Mouse (Mus musculus) kidney, embryonic 14.5 days (tissue): ENCODE results near the gene Slco4a1. TPM values are rescaled to one million over a fixed set of nuclear protein-coding genes. Genes with fewer than 3 reads are reported as not detected.

ENCODE experiments used
- ATAC-seq: fragments of 200-750 bp; cut with Nextera tagmentation; 2 replicates; pipeline ENCODE4 v1.8.0; 2017; ENCODE audit warnings: moderate number of reproducible peaks, mild to moderate bottlenecking, moderate TSS enrichment, moderate library complexity; ENCODE audit not compliant: low FRiP score, low TSS enrichment
- H3K27ac ChIP-seq: fragments of 300-500 bp; sonication (generic); 2 replicates; pipeline ENCODE4 v1.5.1; 2014; ENCODE audit warnings: low read depth, mild to moderate bottlenecking, low read length, moderate library complexity, mixed read lengths
- H3K27me3 ChIP-seq: fragments of 300-500 bp; sonication (generic); 2 replicates; pipeline ENCODE4 v1.6.1; 2014; ENCODE audit warnings: mild to moderate bottlenecking, low read length; ENCODE audit not compliant: control insufficient read depth, insufficient read depth
- H3K36me3 ChIP-seq: fragments of 300-500 bp; sonication (generic); 2 replicates; pipeline ENCODE4 v1.6.1; 2014; ENCODE audit warnings: low read length, mixed read lengths; ENCODE audit not compliant: control insufficient read depth, insufficient read depth
- H3K4me1 ChIP-seq: fragments of 300-500 bp; sonication (generic); 2 replicates; pipeline ENCODE4 v1.6.1; 2014; ENCODE audit warnings: low read length, mixed read lengths; ENCODE audit not compliant: control insufficient read depth, insufficient read depth
- H3K4me2 ChIP-seq: fragments of 300-500 bp; sonication (generic); replicated peaks from 2 replicates; pipeline ENCODE4 v1.6.1; 2014; ENCODE audit warnings: low read depth, mild to moderate bottlenecking, low read length
- H3K4me3 ChIP-seq: fragments of 300-500 bp; sonication (generic); 2 replicates; pipeline ENCODE4 v1.5.1; 2014; ENCODE audit warnings: mild to moderate bottlenecking, low read length
- H3K9ac ChIP-seq: fragments of 300-500 bp; sonication (generic); 2 replicates; pipeline ENCODE4 v1.6.1; 2014; ENCODE audit warnings: low read depth, mild to moderate bottlenecking, low read length, moderate library complexity
- H3K9me3 ChIP-seq: fragments of 300-500 bp; sonication (generic); 2 replicates; pipeline ENCODE4 v1.6.1; 2016; ENCODE audit warnings: low read length; ENCODE audit not compliant: control insufficient read depth
- WGBS: fragments of 180-500 bp; shearing (Covaris S2); extraction: QIAGEN DNeasy Blood & Tissue Kit; methylation state at CpG from one replicate; pipeline ENCODE4 v1.1.7; 2014; 5-methylcytosine and 5-hydroxymethylcytosine counted together
- polyA plus RNA-seq: library from polyadenylated mRNA; unstranded; fragments of >200 nt; fragmentation: Nextera tagmentation; extraction: Ambion mirVana; gene quantifications from 2 replicates; pipeline ENCODE4 v1.2.1, GENCODE M21; 2014

Gene Slco4a1
- polyA plus RNA-seq, 1 experiment from 2014 or later = 1.9 TPM

- Histone ChIP-seq H3K9ac (no peak overlapping the region), H3K4me3 (no peak overlapping the region), H3K9me3 (no peaks in the 10 kb centered on the region), H3K27me3 (no peaks in the 10 kb centered on the region; the same call in 1 of the 2 replicates), H3K27ac (0 out of 2 replicates have a peak overlapping the region, but pooled peaks have one; percentile 19), H3K36me3 (no peaks in the 10 kb centered on the region), H3K4me1 (peaks cover 14% of the 10 kb centered on the region; the same call in 1 of the 2 replicates), H3K4me2 (no peak overlapping the region)
- WGBS = 6% methylated on average over 16 of the region's 16 CpGs
- peak; percentile 93 for ATAC-seq
Measured at GRCm38 (mm10) chr2:180482274-180482673, 26.2 kb downstream of the Slco4a1 start.

- Histone ChIP-seq H3K4me1 (peaks cover 14% of the 10 kb centered on the region; the same call in 1 of the 2 replicates), H3K36me3 (no peaks in the 10 kb centered on the region), H3K9me3 (no peaks in the 10 kb centered on the region), H3K9ac (no peak overlapping the region), H3K27ac (no peak overlapping the region), H3K4me3 (no peak overlapping the region), H3K4me2 (no peak overlapping the region), H3K27me3 (no peaks in the 10 kb centered on the region; the same call in 1 of the 2 replicates)
- 29% methylated on average over 4 of the region's 4 CpGs for WGBS
- peak; percentile 32; the same call in 1 of the 2 replicates for ATAC-seq
Measured at GRCm38 (mm10) chr2:180484882-180485281, 28.8 kb downstream of the Slco4a1 start.

- WGBS = 50% methylated on average over 3 of the region's 3 CpGs
- Histone ChIP-seq H3K9me3 (no peaks in the 10 kb centered on the region), H3K4me2 (no peak overlapping the region), H3K4me1 (peaks cover 14% of the 10 kb centered on the region; the same call in 1 of the 2 replicates), H3K27ac (peak overlapping the region; percentile 30; the same call in 1 of the 2 replicates), H3K27me3 (no peaks in the 10 kb centered on the region; the same call in 1 of the 2 replicates), H3K4me3 (no peak overlapping the region), H3K9ac (no peak overlapping the region), H3K36me3 (no peaks in the 10 kb centered on the region)
- 0 out of 2 replicates have a peak, but pooled peaks have one; percentile 10 for ATAC-seq
Measured at GRCm38 (mm10) chr2:180485306-180485705, 29.3 kb downstream of the Slco4a1 start.

- WGBS = 25% methylated on average over 17 of the region's 17 CpGs
- Histone ChIP-seq H3K4me1 (no peaks in the 10 kb centered on the region), H3K4me2 (no peak overlapping the region), H3K9me3 (no peaks in the 10 kb centered on the region), H3K27me3 (no peaks in the 10 kb centered on the region; the same call in 1 of the 2 replicates), H3K27ac (no peak overlapping the region), H3K36me3 (no peaks in the 10 kb centered on the region), H3K9ac (no peak overlapping the region), H3K4me3 (no peak overlapping the region)
- ATAC-seq = no peak
Measured at GRCm38 (mm10) chr2:180488210-180488751, 32.2 kb downstream of the Slco4a1 start.

GRCm38 (mm10) chr2:180495906-180496305, 39.9 kb downstream of the Slco4a1 start:
- Histone ChIP-seq H3K9ac (no peak overlapping the region), H3K27ac (no peak overlapping the region), H3K4me3 (no peak overlapping the region), H3K27me3 (peaks cover 26% of the 10 kb centered on the region), H3K4me1 (peaks cover 12% of the 10 kb centered on the region; the same call in 1 of the 2 replicates), H3K9me3 (no peaks in the 10 kb centered on the region), H3K36me3 (no peaks in the 10 kb centered on the region), H3K4me2 (no peak overlapping the region)
- no peak for ATAC-seq
- WGBS = 70% methylated on average over 8 of the region's 8 CpGs

- Histone ChIP-seq H3K4me3 (peak within 1 kb of the TSS; percentile 45), H3K4me1 (peaks cover 25% of the 10 kb centered on the region; the same call in 1 of the 2 replicates), H3K27ac (0 out of 2 replicates have a peak within 1 kb of the TSS, but pooled peaks have one; percentile 24), H3K9me3 (no peaks in the 10 kb centered on the region), H3K9ac (peak within 1 kb of the TSS; percentile 63), H3K27me3 (peaks cover 32% of the 10 kb centered on the region), H3K36me3 (no peaks in the 10 kb centered on the region), H3K4me2 (peak within 1 kb of the TSS; percentile 81)
- ATAC-seq = peak; percentile 45
- under 1% methylated on average over 29 of the region's 30 CpGs for whole genome bisulfite sequencing
Measured at GRCm38 (mm10) chr2:180499741-180500140, 43.7 kb downstream of the Slco4a1 start, which contains the start of gene Ntsr1. TSS of gene Ntsr1 (plus strand) at chr2:180499976.

GRCm38 (mm10) chr2:180500726-180501125, 44.7 kb downstream of the Slco4a1 start:
- Histone ChIP-seq H3K27ac (0 out of 2 replicates have a peak overlapping the region, but pooled peaks have one; percentile 24), H3K4me2 (peak overlapping the region; percentile 81), H3K4me3 (peak overlapping the region; percentile 45), H3K9me3 (no peaks in the 10 kb centered on the region), H3K4me1 (peaks cover 25% of the 10 kb centered on the region; the same call in 1 of the 2 replicates), H3K36me3 (no peaks in the 10 kb centered on the region), H3K27me3 (peaks cover 32% of the 10 kb centered on the region), H3K9ac (peak overlapping the region; percentile 63)
- ATAC-seq = no peak
- 33% methylated on average over 13 of the region's 13 CpGs for WGBS

GRCm38 (mm10) chr2:180501217-180501967, 45.3 kb downstream of the Slco4a1 start:
- Histone ChIP-seq H3K4me1 (peaks cover 25% of the 10 kb centered on the region; the same call in 1 of the 2 replicates), H3K4me3 (peak overlapping the region; percentile 45), H3K27ac (peak overlapping the region; percentile 51; the same call in 1 of the 2 replicates), H3K27me3 (peaks cover 32% of the 10 kb centered on the region), H3K9me3 (no peaks in the 10 kb centered on the region), H3K9ac (peak overlapping the region; percentile 63; the same call in 1 of the 2 replicates), H3K36me3 (no peaks in the 10 kb centered on the region), H3K4me2 (peak overlapping the region; percentile 81)
- WGBS = 30% methylated on average over 9 of the region's 9 CpGs
- peak; percentile 58 for ATAC-seq
